Comparison of ENCODE assay signal across 16 mouse cellular contexts in genomic region chr9:118770366-118770765, GRCm38 (mm10).
"Had no signal": no experiment of that assay in that cellular context is flagged by ENCODE, and none has a peak within 500 bp of the region (broad histone marks: within the 10 kb centered on the region; RNA-seq: fewer than 3 reads in every experiment).

No protein-coding gene starts in this region.

- DNase-seq: heart, postnatal 10 days; heart, postnatal 14 days; heart, postnatal 36 days; heart, postnatal 4 days; kidney, adult 11 months; kidney, adult 18-20 months; kidney, adult 2 months; kidney, adult 8-10 months; kidney, adult 9 months; kidney, postnatal 10 days; kidney, postnatal 14 days; kidney, postnatal 25 days; kidney, postnatal 36 days; kidney, postnatal 4 days; layer of hippocampus, adult 9-11 months; layer of hippocampus, postnatal 36 days had no signal
